Mouse (Mus musculus): ENCODE data around the gene Fxyd3.

Gene Fxyd3

GRCm38 (mm10) chr7:31070324-31070723 lies 6.2 kb downstream of the Fxyd3 start:
- DNase-seq, result no peak

GRCm38 (mm10) chr7:31069491-31069890 lies 7.0 kb downstream of the Fxyd3 start:
- no peak for DNase-seq

- DNase-seq, result no peak
Measured at GRCm38 (mm10) chr7:31067836-31068235, 8.7 kb downstream of the Fxyd3 start.

- DNase-seq, result no peak
Measured at GRCm38 (mm10) chr7:31063074-31063560, 13.4 kb downstream of the Fxyd3 start.

GRCm38 (mm10) chr7:31060621-31061010 lies 15.9 kb downstream of the Fxyd3 start:
- no peak for DNase-seq

GRCm38 (mm10) chr7:31059919-31060620 lies 16.4 kb downstream of the Fxyd3 start:
- no peak for DNase-seq

GRCm38 (mm10) chr7:31059108-31059507 lies 17.4 kb downstream of the Fxyd3 start, which contains the start of gene Lgi4:
Lgi4 (plus strand) TSS chr7:31059342.
- DNase-seq, result peak; percentile 80

- DNase-seq, result no peak
Measured at GRCm38 (mm10) chr7:31058211-31058610, 18.3 kb downstream of the Fxyd3 start.

- no peak for DNase-seq
Measured at GRCm38 (mm10) chr7:31057730-31058129, 18.8 kb downstream of the Fxyd3 start.

GRCm38 (mm10) chr7:31057071-31057470 lies 19.4 kb downstream of the Fxyd3 start, which contains the start of gene Fxyd1:
Fxyd1 (minus strand) TSS chr7:31057199.
- no peak for DNase-seq

- DNase-seq, result no peak
Measured at GRCm38 (mm10) chr7:31056448-31056847, 20.1 kb downstream of the Fxyd3 start.

- no peak for DNase-seq
Measured at GRCm38 (mm10) chr7:31055883-31056282, 20.6 kb downstream of the Fxyd3 start.

GRCm38 (mm10) chr7:31055354-31055824 lies 21.1 kb downstream of the Fxyd3 start:
- peak; percentile 41 for DNase-seq

- no peak for DNase-seq
Measured at GRCm38 (mm10) chr7:31054661-31055320, 21.7 kb downstream of the Fxyd3 start.

- DNase-seq, result no peak
Measured at GRCm38 (mm10) chr7:31053882-31054447, 22.5 kb downstream of the Fxyd3 start.

GRCm38 (mm10) chr7:31052636-31053434 lies 23.7 kb downstream of the Fxyd3 start:
- peak; percentile 81 for DNase-seq

- no peak for DNase-seq
Measured at GRCm38 (mm10) chr7:31052251-31052635, 24.3 kb downstream of the Fxyd3 start.

- no peak for DNase-seq
Measured at GRCm38 (mm10) chr7:31051321-31052021, 25.0 kb downstream of the Fxyd3 start, which contains the start of gene Fxyd7. Fxyd7 (minus strand) TSS chr7:31051467.

- DNase-seq, result peak; percentile 78
Measured at GRCm38 (mm10) chr7:31050921-31051320, 25.6 kb downstream of the Fxyd3 start.

GRCm38 (mm10) chr7:31050487-31050886 lies 26.0 kb downstream of the Fxyd3 start:
- DNase-seq, result no peak

- peak; percentile 74 for DNase-seq
Measured at GRCm38 (mm10) chr7:31049846-31050281, 26.6 kb downstream of the Fxyd3 start.

Measured in right cerebral cortex, adult 18-20 months (tissue).